Mouse (Mus musculus) CH12F3 (cell line): ENCODE measurements around the gene Spast.
"Not testable (repeated sequence)": the region's sequence is repeated elsewhere in the genome, so short reads cannot be mapped to it uniquely, and the experiment has no call there.

ENCODE experiments used
- in situ Hi-C: fragments of 300-500 bp; cut with MboI; formaldehyde crosslinking; loops from 2 replicates; pipeline ENCODE4 v1.14.3; 2020; ENCODE audit warnings: low sequenced_read_pairs

Spast gene

GRCm38 (mm10) chr17:74322400-74323054, 16.3 kb upstream of the Spast start:
- in situ Hi-C loops, result no loop called here

- in situ Hi-C loops, result no loop called here
Observed at GRCm38 (mm10) chr17:74323844-74324243, 14.9 kb upstream of the Spast start, which contains the start of gene Dpy30. TSS of gene Dpy30 (minus strand) at chr17:74323944.

- in situ Hi-C loops, result not testable (repeated sequence)
Observed at GRCm38 (mm10) chr17:74327195-74327594, 11.6 kb upstream of the Spast start.

- in situ Hi-C loops, result not testable (repeated sequence)
Observed at GRCm38 (mm10) chr17:74328146-74328545, 10.6 kb upstream of the Spast start.

- in situ Hi-C loops, result no loop called here
Observed at GRCm38 (mm10) chr17:74331049-74331676, 7.6 kb upstream of the Spast start.

- in situ Hi-C loops, result no loop called here
Observed at GRCm38 (mm10) chr17:74338225-74338931, 409 bp upstream of the Spast start.

- in situ Hi-C loops, result no loop called here
Observed at GRCm38 (mm10) chr17:74341151-74341550, 2.4 kb downstream of the Spast start.

- in situ Hi-C loops, result no loop called here
Observed at GRCm38 (mm10) chr17:74363592-74363991, 24.8 kb downstream of the Spast start.

GRCm38 (mm10) chr17:74376916-74377315, 38.1 kb downstream of the Spast start:
- in situ Hi-C loops, result no loop called here

GRCm38 (mm10) chr17:74386657-74387056, 47.9 kb downstream of the Spast start:
- in situ Hi-C loops, result no loop called here

- in situ Hi-C loops, result no loop called here
Observed at GRCm38 (mm10) chr17:74389847-74390246, 51.1 kb downstream of the Spast start.

GRCm38 (mm10) chr17:74394381-74394780, 55.6 kb downstream of the Spast start:
- in situ Hi-C loops, result no loop called here

- in situ Hi-C loops, result no loop called here
Observed at GRCm38 (mm10) chr17:74394855-74395254, 56.1 kb downstream of the Spast start.

- in situ Hi-C loops, result no loop called here
Observed at GRCm38 (mm10) chr17:74395383-74396065, 56.7 kb downstream of the Spast start, which contains the start of gene Slc30a6. TSS of gene Slc30a6 (plus strand) at chr17:74395608.

GRCm38 (mm10) chr17:74396766-74397165, 58.0 kb downstream of the Spast start:
- in situ Hi-C loops, result no loop called here

- in situ Hi-C loops, result no loop called here
Observed at GRCm38 (mm10) chr17:74397173-74397572, 58.4 kb downstream of the Spast start.

- in situ Hi-C loops, result no loop called here
Observed at GRCm38 (mm10) chr17:74402486-74403222, 63.9 kb downstream of the Spast start.

GRCm38 (mm10) chr17:74406487-74406886, 67.7 kb downstream of the Spast start:
- in situ Hi-C loops, result no loop called here

- in situ Hi-C loops, result no loop called here
Observed at GRCm38 (mm10) chr17:74409722-74410121, 70.9 kb downstream of the Spast start.

GRCm38 (mm10) chr17:74413324-74413723, 74.5 kb downstream of the Spast start:
- in situ Hi-C loops, result no loop called here

- in situ Hi-C loops, result no loop called here
Observed at GRCm38 (mm10) chr17:74414671-74415070, 75.9 kb downstream of the Spast start.
